Mouse (Mus musculus): ENCODE data around the gene 2700081O15Rik. TPM values are rescaled to one million over a fixed set of nuclear protein-coding genes. Genes with fewer than 3 reads are reported as not detected.

Gene 2700081O15Rik
- polyA plus RNA-seq, 1 experiment from 2014 or later, result 9.8 TPM

GRCm38 (mm10) chr19:7419134-7419533 lies 1.7 kb downstream of the 2700081O15Rik start:
- Histone ChIP-seq H3K9ac (ENCODE audit: low read depth, low read length) (peak overlapping the region; percentile 38; the same call in 1 of the 2 replicates), H3K4me2 (replicated peaks; ENCODE audit: low read depth, low read length) (peak overlapping the region; percentile 79), H3K9me3 (ENCODE audit: control insufficient read depth, low read length) (no peaks in the 10 kb centered on the region), H3K4me1 (ENCODE audit: control insufficient read depth, insufficient read depth, low read length) (peaks cover 60% of the 10 kb centered on the region), H3K36me3 (ENCODE audit: control insufficient read depth, insufficient read depth, low read length) (peaks cover 40% of the 10 kb centered on the region), H3K27me3 (ENCODE audit: control insufficient read depth, insufficient read depth, low read length) (no peaks in the 10 kb centered on the region; the same call in 1 of the 2 replicates), H3K27ac (ENCODE audit: low read depth, low read length) (no peak overlapping the region), H3K4me3 (ENCODE audit: low read length) (peak overlapping the region; percentile 64; the same call in 1 of the 2 replicates)
- ATAC-seq (ENCODE audit: low FRiP score, low TSS enrichment), result no peak
- 14% methylated on average over 6 of the region's 6 CpGs for WGBS

GRCm38 (mm10) chr19:7420108-7420507 lies 2.7 kb downstream of the 2700081O15Rik start:
- 67% methylated on average over 12 of the region's 12 CpGs for WGBS
- Histone ChIP-seq H3K4me2 (replicated peaks; ENCODE audit: low read depth, low read length) (no peak overlapping the region), H3K27ac (ENCODE audit: low read depth, low read length) (no peak overlapping the region), H3K4me1 (ENCODE audit: control insufficient read depth, insufficient read depth, low read length) (peaks cover 60% of the 10 kb centered on the region), H3K36me3 (ENCODE audit: control insufficient read depth, insufficient read depth, low read length) (peaks cover 49% of the 10 kb centered on the region), H3K4me3 (ENCODE audit: low read length) (no peak overlapping the region), H3K27me3 (ENCODE audit: control insufficient read depth, insufficient read depth, low read length) (no peaks in the 10 kb centered on the region; the same call in 1 of the 2 replicates), H3K9me3 (ENCODE audit: control insufficient read depth, low read length) (no peaks in the 10 kb centered on the region), H3K9ac (ENCODE audit: low read depth, low read length) (peak overlapping the region; percentile 38; the same call in 1 of the 2 replicates)
- no peak for ATAC-seq (ENCODE audit: low FRiP score, low TSS enrichment)

- Histone ChIP-seq H3K9ac (ENCODE audit: low read depth, low read length) (peak overlapping the region; percentile 38), H3K4me1 (ENCODE audit: control insufficient read depth, insufficient read depth, low read length) (peaks cover 58% of the 10 kb centered on the region), H3K4me2 (replicated peaks; ENCODE audit: low read depth, low read length) (no peak overlapping the region; the same call in 1 of the 2 replicates), H3K9me3 (ENCODE audit: control insufficient read depth, low read length) (no peaks in the 10 kb centered on the region), H3K27me3 (ENCODE audit: control insufficient read depth, insufficient read depth, low read length) (no peaks in the 10 kb centered on the region; the same call in 1 of the 2 replicates), H3K4me3 (ENCODE audit: low read length) (no peak overlapping the region; the same call in 1 of the 2 replicates), H3K36me3 (ENCODE audit: control insufficient read depth, insufficient read depth, low read length) (peaks cover 52% of the 10 kb centered on the region), H3K27ac (ENCODE audit: low read depth, low read length) (no peak overlapping the region)
- no peak for ATAC-seq (ENCODE audit: low FRiP score, low TSS enrichment)
- WGBS, result 57% methylated on average over 23 of the region's 27 CpGs
Measured at GRCm38 (mm10) chr19:7420841-7421601, 3.6 kb downstream of the 2700081O15Rik start.

- ATAC-seq (ENCODE audit: low FRiP score, low TSS enrichment), result peak; percentile 17
Measured at GRCm38 (mm10) chr19:7421602-7422591, 4.5 kb downstream of the 2700081O15Rik start.

GRCm38 (mm10) chr19:7422656-7423027 lies 5.2 kb downstream of the 2700081O15Rik start:
- peak overlapping the region; percentile 46 for H3K9ac ChIP-seq (ENCODE audit: low read depth, low read length)
- peak overlapping the region; percentile 20 for H3K4me3 ChIP-seq (ENCODE audit: low read length)
- WGBS, result 9% methylated on average over 35 of the region's 35 CpGs
- H3K36me3 ChIP-seq (ENCODE audit: control insufficient read depth, insufficient read depth, low read length), result peaks cover 66% of the 10 kb centered on the region
- H3K27ac ChIP-seq (ENCODE audit: low read depth, low read length), result peak overlapping the region; percentile 59
- no peaks in the 10 kb centered on the region; the same call in 1 of the 2 replicates for H3K27me3 ChIP-seq (ENCODE audit: control insufficient read depth, insufficient read depth, low read length)
- peaks cover 56% of the 10 kb centered on the region for H3K4me1 ChIP-seq (ENCODE audit: control insufficient read depth, insufficient read depth, low read length)
- H3K9me3 ChIP-seq (ENCODE audit: control insufficient read depth, low read length), result no peaks in the 10 kb centered on the region
- ATAC-seq (ENCODE audit: low FRiP score, low TSS enrichment), result peak; percentile 16; the same call in 1 of the 2 replicates
- H3K4me2 ChIP-seq (replicated peaks; ENCODE audit: low read depth, low read length), result peak overlapping the region; percentile 31

More at GRCm38 (mm10) chr19:7421602-7422591, 4.5 kb downstream of the 2700081O15Rik start:
- WGBS, result 8% methylated on average over 43 of the region's 48 CpGs
- Histone ChIP-seq H3K4me2 (replicated peaks; ENCODE audit: low read depth, low read length) (peak overlapping the region; percentile 31), H3K27ac (ENCODE audit: low read depth, low read length) (peak overlapping the region; percentile 59), H3K27me3 (ENCODE audit: control insufficient read depth, insufficient read depth, low read length) (no peaks in the 10 kb centered on the region; the same call in 1 of the 2 replicates), H3K36me3 (ENCODE audit: control insufficient read depth, insufficient read depth, low read length) (peaks cover 59% of the 10 kb centered on the region), H3K4me1 (ENCODE audit: control insufficient read depth, insufficient read depth, low read length) (peaks cover 56% of the 10 kb centered on the region), H3K9me3 (ENCODE audit: control insufficient read depth, low read length) (no peaks in the 10 kb centered on the region), H3K4me3 (ENCODE audit: low read length) (peak overlapping the region; percentile 20), H3K9ac (ENCODE audit: low read depth, low read length) (peak overlapping the region; percentile 46)

GRCm38 (mm10) chr19:7423028-7423655 lies 5.7 kb downstream of the 2700081O15Rik start:
- 17% methylated on average over 51 of the region's 51 CpGs for WGBS
- peak overlapping the region; percentile 59 for H3K27ac ChIP-seq (ENCODE audit: low read depth, low read length)
- H3K4me2 ChIP-seq (replicated peaks; ENCODE audit: low read depth, low read length), result peak overlapping the region; percentile 31
- ATAC-seq (ENCODE audit: low FRiP score, low TSS enrichment), result peak; percentile 63
- H3K9me3 ChIP-seq (ENCODE audit: control insufficient read depth, low read length), result no peaks in the 10 kb centered on the region
- H3K36me3 ChIP-seq (ENCODE audit: control insufficient read depth, insufficient read depth, low read length), result peaks cover 71% of the 10 kb centered on the region
- H3K9ac ChIP-seq (ENCODE audit: low read depth, low read length), result peak overlapping the region; percentile 46
- peak overlapping the region; percentile 20 for H3K4me3 ChIP-seq (ENCODE audit: low read length)
- H3K27me3 ChIP-seq (ENCODE audit: control insufficient read depth, insufficient read depth, low read length), result no peaks in the 10 kb centered on the region; the same call in 1 of the 2 replicates
- peaks cover 56% of the 10 kb centered on the region for H3K4me1 ChIP-seq (ENCODE audit: control insufficient read depth, insufficient read depth, low read length)

- Histone ChIP-seq H3K36me3 (ENCODE audit: control insufficient read depth, insufficient read depth, low read length) (peaks cover 76% of the 10 kb centered on the region), H3K4me2 (replicated peaks; ENCODE audit: low read depth, low read length) (peak overlapping the region; percentile 31), H3K4me3 (ENCODE audit: low read length) (0 out of 2 replicates have a peak overlapping the region, but pooled peaks have one; percentile 4), H3K27me3 (ENCODE audit: control insufficient read depth, insufficient read depth, low read length) (no peaks in the 10 kb centered on the region; the same call in 1 of the 2 replicates), H3K9me3 (ENCODE audit: control insufficient read depth, low read length) (no peaks in the 10 kb centered on the region), H3K9ac (ENCODE audit: low read depth, low read length) (peak overlapping the region; percentile 46; the same call in 1 of the 2 replicates), H3K4me1 (ENCODE audit: control insufficient read depth, insufficient read depth, low read length) (peaks cover 56% of the 10 kb centered on the region), H3K27ac (ENCODE audit: low read depth, low read length) (peak overlapping the region; percentile 31; the same call in 1 of the 2 replicates)
- WGBS, result 35% methylated on average over 16 of the region's 16 CpGs
- ATAC-seq (ENCODE audit: low FRiP score, low TSS enrichment), result no peak; the same call in 1 of the 2 replicates
Measured at GRCm38 (mm10) chr19:7423656-7424030, 6.2 kb downstream of the 2700081O15Rik start.

GRCm38 (mm10) chr19:7424131-7424530 lies 6.7 kb downstream of the 2700081O15Rik start:
- H3K36me3 ChIP-seq (ENCODE audit: control insufficient read depth, insufficient read depth, low read length), result peaks cover 79% of the 10 kb centered on the region
- no peak overlapping the region for H3K9ac ChIP-seq (ENCODE audit: low read depth, low read length)
- H3K4me1 ChIP-seq (ENCODE audit: control insufficient read depth, insufficient read depth, low read length), result peaks cover 51% of the 10 kb centered on the region
- no peaks in the 10 kb centered on the region; the same call in 1 of the 2 replicates for H3K27me3 ChIP-seq (ENCODE audit: control insufficient read depth, insufficient read depth, low read length)
- no peak overlapping the region for H3K27ac ChIP-seq (ENCODE audit: low read depth, low read length)
- no peak for ATAC-seq (ENCODE audit: low FRiP score, low TSS enrichment)
- H3K4me3 ChIP-seq (ENCODE audit: low read length), result no peak overlapping the region
- H3K9me3 ChIP-seq (ENCODE audit: control insufficient read depth, low read length), result no peaks in the 10 kb centered on the region
- H3K4me2 ChIP-seq (replicated peaks; ENCODE audit: low read depth, low read length), result no peak overlapping the region
- WGBS, result 72% methylated on average over 7 of the region's 7 CpGs

Measured in kidney, embryonic 14.5 days (tissue).